Mouse (Mus musculus) neural tube, embryonic 13.5 days (tissue): ENCODE measurements around the gene Cep95. TPM values are rescaled to one million over a fixed set of nuclear protein-coding genes. Genes with fewer than 3 reads are reported as not detected.
"Not testable (repeated sequence)": the region's sequence is repeated elsewhere in the genome, so short reads cannot be mapped to it uniquely, and the experiment has no call there.

ENCODE experiments used
- ATAC-seq: fragments of 200-750 bp; cut with Nextera tagmentation; 2 replicates; pipeline ENCODE4 v1.8.0; 2017; ENCODE audit warnings: low read depth, mild to moderate bottlenecking, moderate TSS enrichment, moderate library complexity
- H3K27ac ChIP-seq: fragments of 300-500 bp; sonication (generic); replicated peaks from 2 replicates; pipeline ENCODE4 v1.5.1; 2015; ENCODE audit warnings: moderate library complexity, mild to moderate bottlenecking, inconsistent platforms
- H3K27me3 ChIP-seq: fragments of 300-500 bp; sonication (generic); 2 replicates; pipeline ENCODE4 v1.6.1; 2015; ENCODE audit warnings: mild to moderate bottlenecking, inconsistent platforms
- H3K36me3 ChIP-seq: fragments of 300-500 bp; sonication (generic); 2 replicates; pipeline ENCODE4 v1.6.1; 2015; ENCODE audit warnings: mild to moderate bottlenecking, inconsistent platforms
- H3K4me1 ChIP-seq: fragments of 300-500 bp; sonication (generic); replicated peaks from 2 replicates; pipeline ENCODE4 v1.6.1; 2015; ENCODE audit warnings: inconsistent platforms
- H3K4me2 ChIP-seq: fragments of 300-500 bp; sonication (generic); 2 replicates; pipeline ENCODE4 v1.6.1; 2015; ENCODE audit warnings: inconsistent platforms, mild to moderate bottlenecking, moderate library complexity
- H3K4me3 ChIP-seq: fragments of 300-500 bp; sonication (generic); 2 replicates; pipeline ENCODE4 v1.5.1; 2015; ENCODE audit warnings: mild to moderate bottlenecking, inconsistent platforms
- H3K9ac ChIP-seq: fragments of 300-500 bp; sonication (generic); 2 replicates; pipeline ENCODE4 v1.6.1; 2015; ENCODE audit warnings: moderate library complexity, mild to moderate bottlenecking, inconsistent platforms
- H3K9me3 ChIP-seq: fragments of 300-500 bp; sonication (generic); 2 replicates; pipeline ENCODE4 v1.6.1; 2016; ENCODE audit warnings: inconsistent platforms
- WGBS: fragments of 180-500 bp; shearing (Covaris S2); methylation state at CpG from one replicate; pipeline ENCODE4 v1.1.7; 2015; 5-methylcytosine and 5-hydroxymethylcytosine counted together
- polyA plus RNA-seq: library from polyadenylated mRNA; unstranded; fragments of >200 nt; fragmentation: Nextera tagmentation; extraction: Ambion mirVana; gene quantifications from 2 replicates; pipeline ENCODE4 v1.2.1, GENCODE M21; 2015

The Cep95 gene
- polyA plus RNA-seq, 1 experiment from 2014 or later: 18.4 TPM

GRCm38 (mm10) chr11:106789649-106790048 is 597 bp downstream of the Cep95 start:
- Histone ChIP-seq H3K4me3 (peak overlapping the region; percentile 80), H3K4me2 (peak overlapping the region; percentile 69), H3K27me3 (no peaks in the 10 kb centered on the region), H3K36me3 (peaks cover 44% of the 10 kb centered on the region), H3K9me3 (no peaks in the 10 kb centered on the region), H3K4me1 (peaks cover 42% of the 10 kb centered on the region), H3K9ac (peak overlapping the region; percentile 99), H3K27ac (peak overlapping the region; percentile 97)
- no peak for ATAC-seq
- WGBS: under 1% methylated on average over 6 of the region's 6 CpGs

- H3K4me3 ChIP-seq: no peak overlapping the region
- H3K4me1 ChIP-seq: peaks cover 19% of the 10 kb centered on the region
- H3K27ac ChIP-seq: no peak overlapping the region
- H3K9ac ChIP-seq: no peak overlapping the region
- H3K27me3 ChIP-seq: no peaks in the 10 kb centered on the region
- H3K36me3 ChIP-seq: peaks cover 62% of the 10 kb centered on the region
- no peaks in the 10 kb centered on the region for H3K9me3 ChIP-seq
- no peak overlapping the region for H3K4me2 ChIP-seq
- ATAC-seq: no peak
- 79% methylated on average over 4 of the region's 4 CpGs for WGBS
Observed at GRCm38 (mm10) chr11:106793846-106794245, 4.8 kb downstream of the Cep95 start.

- H3K36me3 ChIP-seq: peaks cover 80% of the 10 kb centered on the region
- no peak overlapping the region for H3K4me3 ChIP-seq
- H3K4me2 ChIP-seq: no peak overlapping the region
- no peak for ATAC-seq
- H3K27me3 ChIP-seq: no peaks in the 10 kb centered on the region
- H3K9me3 ChIP-seq: no peaks in the 10 kb centered on the region
- WGBS: 66% methylated on average over 9 of the region's 9 CpGs
- no peak overlapping the region for H3K9ac ChIP-seq
- H3K4me1 ChIP-seq: peaks cover 8% of the 10 kb centered on the region
- H3K27ac ChIP-seq: no peak overlapping the region
Observed at GRCm38 (mm10) chr11:106795679-106796078, 6.6 kb downstream of the Cep95 start.

GRCm38 (mm10) chr11:106802069-106802627 is 13.1 kb downstream of the Cep95 start:
- peaks cover 88% of the 10 kb centered on the region for H3K36me3 ChIP-seq
- H3K27me3 ChIP-seq: no peaks in the 10 kb centered on the region
- H3K4me3 ChIP-seq: no peak overlapping the region
- no peaks in the 10 kb centered on the region for H3K4me1 ChIP-seq
- no peak overlapping the region for H3K9ac ChIP-seq
- WGBS: 81% methylated on average over 10 of the region's 10 CpGs
- H3K9me3 ChIP-seq: no peaks in the 10 kb centered on the region
- ATAC-seq: no peak
- no peak overlapping the region for H3K4me2 ChIP-seq
- H3K27ac ChIP-seq: no peak overlapping the region

- H3K36me3 ChIP-seq: peaks cover 80% of the 10 kb centered on the region
- H3K4me2 ChIP-seq, H3K4me3 ChIP-seq, H3K27me3 ChIP-seq, H3K9me3 ChIP-seq, H3K4me1 ChIP-seq, H3K27ac ChIP-seq, ATAC-seq, H3K9ac ChIP-seq: not testable (repeated sequence)
- 100% methylated on average over 1 of the region's 1 CpGs for WGBS
Observed at GRCm38 (mm10) chr11:106807442-106807841, 18.4 kb downstream of the Cep95 start.

- H3K27me3 ChIP-seq: no peaks in the 10 kb centered on the region
- no peaks in the 10 kb centered on the region for H3K4me1 ChIP-seq
- peaks cover 93% of the 10 kb centered on the region for H3K36me3 ChIP-seq
- no peak overlapping the region for H3K9ac ChIP-seq
- H3K4me2 ChIP-seq: no peak overlapping the region
- H3K9me3 ChIP-seq: no peaks in the 10 kb centered on the region
- WGBS: 90% methylated on average over 7 of the region's 7 CpGs
- no peak overlapping the region for H3K4me3 ChIP-seq
- ATAC-seq: no peak
- H3K27ac ChIP-seq: no peak overlapping the region
Observed at GRCm38 (mm10) chr11:106812410-106813136, 23.5 kb downstream of the Cep95 start.

GRCm38 (mm10) chr11:106814601-106815320 is 25.7 kb downstream of the Cep95 start:
- H3K36me3 ChIP-seq: peaks cover 95% of the 10 kb centered on the region
- no peaks in the 10 kb centered on the region for H3K9me3 ChIP-seq
- no peak overlapping the region for H3K9ac ChIP-seq
- 86% methylated on average over 14 of the region's 14 CpGs for WGBS
- H3K4me3 ChIP-seq: no peak overlapping the region
- ATAC-seq: no peak
- no peaks in the 10 kb centered on the region for H3K27me3 ChIP-seq
- no peak overlapping the region for H3K27ac ChIP-seq
- H3K4me2 ChIP-seq: no peak overlapping the region
- peaks cover 14% of the 10 kb centered on the region for H3K4me1 ChIP-seq

- H3K9ac ChIP-seq: no peak overlapping the region
- H3K36me3 ChIP-seq: peaks cover 93% of the 10 kb centered on the region
- H3K27me3 ChIP-seq: no peaks in the 10 kb centered on the region
- H3K9me3 ChIP-seq: no peaks in the 10 kb centered on the region
- no peak overlapping the region for H3K4me2 ChIP-seq
- 97% methylated on average over 2 of the region's 2 CpGs for WGBS
- H3K27ac ChIP-seq: no peak overlapping the region
- ATAC-seq: no peak
- H3K4me3 ChIP-seq: no peak overlapping the region
- peaks cover 14% of the 10 kb centered on the region for H3K4me1 ChIP-seq
Observed at GRCm38 (mm10) chr11:106815331-106815730, 26.3 kb downstream of the Cep95 start.

GRCm38 (mm10) chr11:106815761-106816160 is 26.7 kb downstream of the Cep95 start:
- H3K9ac ChIP-seq: no peak overlapping the region
- no peak overlapping the region for H3K4me2 ChIP-seq
- no peak overlapping the region for H3K27ac ChIP-seq
- no peaks in the 10 kb centered on the region for H3K9me3 ChIP-seq
- peaks cover 14% of the 10 kb centered on the region for H3K4me1 ChIP-seq
- H3K4me3 ChIP-seq: no peak overlapping the region
- H3K27me3 ChIP-seq: no peaks in the 10 kb centered on the region
- H3K36me3 ChIP-seq: peaks cover 93% of the 10 kb centered on the region
- no peak for ATAC-seq
- 94% methylated on average over 2 of the region's 2 CpGs for WGBS

- 89% methylated on average over 7 of the region's 7 CpGs for WGBS
- no peak for ATAC-seq
- H3K9ac ChIP-seq: no peak overlapping the region
- peaks cover 14% of the 10 kb centered on the region for H3K4me1 ChIP-seq
- H3K4me3 ChIP-seq: no peak overlapping the region
- no peaks in the 10 kb centered on the region for H3K27me3 ChIP-seq
- H3K36me3 ChIP-seq: peaks cover 93% of the 10 kb centered on the region
- H3K4me2 ChIP-seq: no peak overlapping the region
- H3K9me3 ChIP-seq: no peaks in the 10 kb centered on the region
- no peak overlapping the region for H3K27ac ChIP-seq
Observed at GRCm38 (mm10) chr11:106816316-106816715, 27.3 kb downstream of the Cep95 start.

GRCm38 (mm10) chr11:106817156-106817555 is 28.1 kb downstream of the Cep95 start:
- Histone ChIP-seq H3K4me3 (no peak overlapping the region), H3K9ac (no peak overlapping the region), H3K36me3 (peaks cover 90% of the 10 kb centered on the region), H3K27ac (no peak overlapping the region), H3K9me3 (no peaks in the 10 kb centered on the region), H3K4me2 (no peak overlapping the region), H3K27me3 (no peaks in the 10 kb centered on the region), H3K4me1 (peaks cover 14% of the 10 kb centered on the region)
- 89% methylated on average over 3 of the region's 3 CpGs for WGBS
- no peak for ATAC-seq

GRCm38 (mm10) chr11:106817808-106818207 is 28.8 kb downstream of the Cep95 start:
- no peak overlapping the region for H3K4me3 ChIP-seq
- H3K9ac ChIP-seq: 0 out of 2 replicates have a peak overlapping the region, but pooled peaks have one; percentile 12
- no peak overlapping the region for H3K4me2 ChIP-seq
- peak overlapping the region; percentile 64; the same call in 1 of the 2 replicates for H3K27ac ChIP-seq
- WGBS: 81% methylated on average over 6 of the region's 6 CpGs
- no peaks in the 10 kb centered on the region for H3K27me3 ChIP-seq
- H3K36me3 ChIP-seq: peaks cover 90% of the 10 kb centered on the region
- ATAC-seq: no peak
- H3K9me3 ChIP-seq: no peaks in the 10 kb centered on the region
- H3K4me1 ChIP-seq: peaks cover 14% of the 10 kb centered on the region
